Mouse (Mus musculus) liver, embryonic 16.5 days (tissue): ENCODE data around the gene Syndig1l. TPM values are rescaled to one million over a fixed set of nuclear protein-coding genes. Genes with fewer than 3 reads are reported as not detected.

Experiments
- ATAC-seq: fragments of 200-750 bp; cut with Nextera tagmentation; 2 replicates; pipeline ENCODE4 v1.8.0; 2017; ENCODE audit warnings: low read depth, mild to moderate bottlenecking, moderate number of reproducible peaks, moderate library complexity
- H3K27ac ChIP-seq: fragments of 300-500 bp; sonication (generic); 2 replicates; pipeline ENCODE4 v1.5.1; 2014; ENCODE audit warnings: mild to moderate bottlenecking, low read length
- H3K27me3 ChIP-seq: fragments of 300-500 bp; sonication (generic); 2 replicates; pipeline ENCODE4 v1.6.1; 2014; ENCODE audit warnings: low read depth, low read length, mixed read lengths; ENCODE audit not compliant: control insufficient read depth, insufficient read depth
- H3K36me3 ChIP-seq: fragments of 300-500 bp; sonication (generic); 2 replicates; pipeline ENCODE4 v1.6.1; 2014; ENCODE audit warnings: mild to moderate bottlenecking; ENCODE audit not compliant: control insufficient read depth, insufficient read depth
- H3K4me1 ChIP-seq: fragments of 300-500 bp; sonication (generic); 2 replicates; pipeline ENCODE4 v1.6.1; 2014; ENCODE audit warnings: low read depth, low read length, mixed read lengths; ENCODE audit not compliant: control insufficient read depth
- H3K4me2 ChIP-seq: fragments of 300-500 bp; sonication (generic); 2 replicates; pipeline ENCODE4 v1.6.1; 2014; ENCODE audit warnings: low read depth, low read length, mixed read lengths
- H3K4me3 ChIP-seq: fragments of 300-500 bp; sonication (generic); 2 replicates; pipeline ENCODE4 v1.5.1; 2014; ENCODE audit warnings: low read depth, mild to moderate bottlenecking, low read length
- H3K9ac ChIP-seq: fragments of 300-500 bp; sonication (generic); 2 replicates; pipeline ENCODE4 v1.6.1; 2014; ENCODE audit warnings: low read depth, low read length
- H3K9me3 ChIP-seq: fragments of 300-500 bp; sonication (generic); replicated peaks from 2 replicates; pipeline ENCODE4 v1.6.1; 2016; ENCODE audit warnings: low read length; ENCODE audit not compliant: control insufficient read depth
- WGBS: fragments of 180-500 bp; shearing (Covaris S2); extraction: QIAGEN DNeasy Blood & Tissue Kit; methylation state at CpG from one replicate; pipeline ENCODE4 v1.1.7; 2014; ENCODE audit not compliant: insufficient replicate concordance; 5-methylcytosine and 5-hydroxymethylcytosine counted together
- polyA plus RNA-seq: library from polyadenylated mRNA; unstranded; fragments of >200 nt; fragmentation: Nextera tagmentation; extraction: Ambion mirVana; gene quantifications from 2 replicates; pipeline ENCODE4 v1.2.1, GENCODE M21; 2015

Gene Syndig1l
- polyA plus RNA-seq, 1 experiment from 2014 or later, result 0.09 TPM

DNA sequence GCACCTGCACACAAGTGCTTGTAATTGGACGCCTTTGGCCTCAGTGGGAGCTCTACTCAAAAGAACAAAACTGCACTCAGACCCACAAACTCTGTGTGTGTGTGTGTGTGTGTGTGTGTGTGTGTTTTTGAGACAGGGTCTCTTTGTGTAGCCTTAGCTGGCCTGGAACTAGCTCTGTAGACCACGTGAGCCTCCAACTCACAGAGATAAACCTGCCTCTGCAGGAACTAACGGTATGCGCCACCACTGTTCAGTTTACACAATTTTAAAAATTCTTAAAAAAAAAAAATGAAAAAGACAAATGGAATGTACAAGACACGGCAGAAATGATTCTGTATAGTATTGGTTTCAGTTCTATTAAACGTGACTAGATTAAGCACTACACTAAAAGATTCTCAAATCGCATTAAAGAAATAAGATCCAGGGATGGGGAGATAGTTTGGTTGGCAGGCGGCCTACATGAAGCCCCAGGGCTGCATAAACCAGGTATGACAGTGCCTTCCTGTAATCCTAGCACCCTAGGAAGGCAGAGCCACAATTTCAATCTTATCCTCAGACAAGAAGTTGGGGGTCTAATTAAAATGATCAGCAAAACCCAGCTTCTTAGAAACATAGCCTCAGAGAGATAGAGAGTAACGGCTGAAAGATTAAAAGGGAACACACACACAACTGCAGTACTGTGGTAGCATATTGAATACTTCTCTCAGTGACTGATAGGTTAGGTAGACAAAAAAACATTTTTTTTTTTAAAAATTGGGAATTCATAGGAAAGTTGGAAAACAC is 20.0 kb upstream of the Syndig1l start:
- Histone ChIP-seq H3K9ac (no peak overlapping the region), H3K4me2 (no peak overlapping the region), H3K4me3 (no peak overlapping the region), H3K27me3 (no peaks in the 10 kb centered on the region), H3K9me3 (no peaks in the 10 kb centered on the region), H3K4me1 (no peaks in the 10 kb centered on the region), H3K36me3 (no peaks in the 10 kb centered on the region), H3K27ac (no peak overlapping the region)
- 62% methylated on average over 9 of the region's 9 CpGs for WGBS
- no peak for ATAC-seq

- H3K27me3 ChIP-seq, result no peaks in the 10 kb centered on the region
- no peak overlapping the region for H3K4me3 ChIP-seq
- H3K4me1 ChIP-seq, result peaks cover 9% of the 10 kb centered on the region
- ATAC-seq, result no peak
- no peak overlapping the region for H3K9ac ChIP-seq
- no peaks in the 10 kb centered on the region for H3K36me3 ChIP-seq
- H3K9me3 ChIP-seq, result no peaks in the 10 kb centered on the region
- H3K4me2 ChIP-seq, result no peak overlapping the region
- H3K27ac ChIP-seq, result no peak overlapping the region
- WGBS, result 63% methylated on average over 6 of the region's 6 CpGs
Measured at GRCm38 (mm10) chr12:84714578-84714977, 15.9 kb upstream of the Syndig1l start.

DNA sequence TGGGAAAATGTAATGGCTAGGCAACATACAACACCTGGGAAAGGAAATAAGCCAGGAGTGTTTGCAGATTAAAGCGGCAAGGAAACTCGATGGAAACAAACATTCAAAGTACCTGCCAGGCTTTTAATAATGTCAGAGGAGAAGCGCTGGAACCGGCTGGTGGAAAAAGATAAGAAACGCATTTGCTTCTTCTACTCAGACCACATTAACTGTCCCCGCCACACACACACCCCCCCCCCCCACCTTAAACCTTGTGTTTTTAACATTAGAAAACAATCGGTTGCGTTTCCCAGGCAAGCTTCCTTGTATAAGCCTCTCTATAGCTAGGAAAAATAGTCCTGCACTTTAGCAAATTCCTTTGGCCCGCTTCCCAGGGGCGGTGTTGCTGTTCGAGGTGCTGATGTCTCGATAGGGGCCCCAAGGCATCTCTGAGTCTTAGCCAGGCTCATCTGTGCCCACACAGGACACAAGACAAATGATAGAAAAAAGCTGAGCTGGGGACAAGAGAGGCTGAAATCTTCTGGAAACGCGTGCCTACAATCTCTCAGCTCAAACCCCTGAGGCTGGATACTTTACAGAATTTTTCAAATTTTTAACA is 11.3 kb upstream of the Syndig1l start:
- H3K27ac ChIP-seq, result 0 out of 2 replicates have a peak overlapping the region, but pooled peaks have one; percentile 11
- ATAC-seq, result peak; percentile 82
- 3% methylated on average over 14 of the region's 14 CpGs for WGBS
- no peaks in the 10 kb centered on the region for H3K9me3 ChIP-seq
- no peaks in the 10 kb centered on the region for H3K36me3 ChIP-seq
- H3K4me2 ChIP-seq, result peak overlapping the region; percentile 50
- H3K27me3 ChIP-seq, result no peaks in the 10 kb centered on the region
- H3K9ac ChIP-seq, result no peak overlapping the region
- H3K4me1 ChIP-seq, result peaks cover 14% of the 10 kb centered on the region
- 0 out of 2 replicates have a peak overlapping the region, but pooled peaks have one; percentile 9 for H3K4me3 ChIP-seq

- Histone ChIP-seq H3K27me3 (no peaks in the 10 kb centered on the region), H3K9me3 (no peaks in the 10 kb centered on the region), H3K4me2 (no peak overlapping the region), H3K36me3 (no peaks in the 10 kb centered on the region), H3K27ac (no peak overlapping the region), H3K9ac (no peak overlapping the region), H3K4me1 (peaks cover 14% of the 10 kb centered on the region), H3K4me3 (no peak overlapping the region)
- ATAC-seq, result no peak
- 67% methylated on average over 4 of the region's 4 CpGs for WGBS
Measured at GRCm38 (mm10) chr12:84707804-84708203, 9.2 kb upstream of the Syndig1l start.

DNA sequence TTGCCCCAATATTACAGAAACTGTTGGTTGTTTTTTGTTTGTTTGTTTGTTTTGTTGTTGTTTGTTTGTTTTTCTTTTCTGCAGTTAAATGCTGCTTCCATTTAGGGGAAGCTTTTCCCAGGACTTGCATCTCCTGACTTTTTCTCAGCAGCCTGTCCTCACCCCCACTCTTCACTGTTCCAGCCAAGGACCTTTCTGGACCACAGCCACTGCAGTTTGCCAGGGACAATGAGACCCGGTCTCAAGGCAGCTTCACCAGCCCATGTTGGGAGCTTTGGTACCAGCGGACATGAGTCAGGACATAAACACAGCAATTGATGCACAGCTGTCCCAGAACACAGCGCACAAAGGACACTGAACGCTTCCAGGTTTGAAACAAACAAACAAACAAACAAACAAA is 8.3 kb upstream of the Syndig1l start:
- 58% methylated on average over 4 of the region's 4 CpGs for WGBS
- Histone ChIP-seq H3K27me3 (no peaks in the 10 kb centered on the region), H3K4me2 (no peak overlapping the region), H3K9me3 (no peaks in the 10 kb centered on the region), H3K27ac (no peak overlapping the region), H3K36me3 (no peaks in the 10 kb centered on the region), H3K4me3 (no peak overlapping the region), H3K4me1 (peaks cover 14% of the 10 kb centered on the region), H3K9ac (no peak overlapping the region)
- ATAC-seq, result no peak

- no peak overlapping the region for H3K4me2 ChIP-seq
- no peak for ATAC-seq
- no peak overlapping the region for H3K4me3 ChIP-seq
- peaks cover 33% of the 10 kb centered on the region for H3K27me3 ChIP-seq
- H3K27ac ChIP-seq, result no peak overlapping the region
- no peaks in the 10 kb centered on the region for H3K9me3 ChIP-seq
- H3K36me3 ChIP-seq, result no peaks in the 10 kb centered on the region
- 62% methylated on average over 7 of the region's 7 CpGs for WGBS
- H3K4me1 ChIP-seq, result no peaks in the 10 kb centered on the region; the same call in 1 of the 2 replicates
- no peak overlapping the region for H3K9ac ChIP-seq
Measured at GRCm38 (mm10) chr12:84702586-84702985, 4.0 kb upstream of the Syndig1l start.

DNA sequence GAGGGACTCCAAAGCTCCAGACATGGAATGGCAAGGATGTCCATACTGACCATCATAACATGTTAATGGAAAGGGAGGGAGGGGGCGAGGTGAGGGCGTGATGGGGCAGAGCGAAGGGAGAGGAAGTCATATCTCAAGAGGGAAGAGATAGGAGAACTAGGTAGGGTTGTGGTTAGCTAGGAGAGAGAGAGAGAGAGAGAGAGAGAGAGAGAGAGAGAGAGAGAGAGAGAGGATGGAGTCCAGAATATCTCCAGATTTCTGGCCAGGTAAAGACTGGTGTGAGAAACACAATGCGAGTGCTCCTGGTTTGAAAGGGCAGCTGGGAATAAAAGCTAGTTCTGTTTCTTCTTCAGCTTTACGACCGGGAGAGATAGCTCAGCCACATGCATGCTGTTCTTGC is 6.5 kb downstream of the Syndig1l start:
- ATAC-seq, result no peak
- H3K27ac ChIP-seq, result no peak overlapping the region
- 42% methylated on average over 6 of the region's 6 CpGs for WGBS

GRCm38 (mm10) chr12:84691347-84691746 is 7.3 kb downstream of the Syndig1l start:
- H3K4me1 ChIP-seq, result no peaks in the 10 kb centered on the region
- H3K4me3 ChIP-seq, result no peak overlapping the region
- no peak for ATAC-seq

More for the DNA sequence above, 6.5 kb downstream of the Syndig1l start:
- Histone ChIP-seq H3K4me2 (no peak overlapping the region), H3K9me3 (no peaks in the 10 kb centered on the region), H3K4me3 (no peak overlapping the region), H3K9ac (no peak overlapping the region), H3K36me3 (no peaks in the 10 kb centered on the region), H3K4me1 (no peaks in the 10 kb centered on the region), H3K27me3 (peaks cover 13% of the 10 kb centered on the region)

DNA sequence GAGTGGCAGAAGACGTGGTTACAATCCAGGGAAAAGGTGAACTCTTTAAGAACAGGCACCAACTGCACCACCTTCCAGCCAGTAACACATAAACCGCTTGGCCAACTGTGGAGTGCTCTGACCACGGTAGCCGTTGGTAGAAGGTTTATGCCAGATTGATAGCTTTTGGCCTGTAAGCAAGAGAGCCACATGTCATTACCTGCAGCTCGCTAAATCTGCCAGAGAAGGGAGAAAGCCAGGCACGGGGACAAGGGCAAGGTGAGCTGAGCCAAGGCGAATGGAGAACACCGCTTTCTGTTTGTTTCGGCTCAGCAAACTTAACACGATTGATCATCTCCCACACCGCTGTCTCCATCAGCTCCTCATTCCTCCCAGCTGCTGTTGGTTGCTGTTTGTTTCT is 9.6 kb downstream of the Syndig1l start:
- Histone ChIP-seq H3K36me3 (no peaks in the 10 kb centered on the region), H3K9ac (no peak overlapping the region), H3K4me1 (no peaks in the 10 kb centered on the region), H3K4me2 (no peak overlapping the region), H3K27ac (no peak overlapping the region), H3K27me3 (0 out of 2 replicates have a peak, but pooled peaks cover 2% of the 10 kb centered on the region), H3K9me3 (no peaks in the 10 kb centered on the region), H3K4me3 (no peak overlapping the region)
- ATAC-seq, result no peak
- WGBS, result 72% methylated on average over 11 of the region's 11 CpGs

More at GRCm38 (mm10) chr12:84691347-84691746, 7.3 kb downstream of the Syndig1l start:
- Histone ChIP-seq H3K9ac (no peak overlapping the region), H3K36me3 (no peaks in the 10 kb centered on the region), H3K9me3 (no peaks in the 10 kb centered on the region), H3K27ac (no peak overlapping the region), H3K27me3 (peaks cover 6% of the 10 kb centered on the region; the same call in 1 of the 2 replicates), H3K4me2 (no peak overlapping the region)
